Mouse (Mus musculus) heart, postnatal 36 days (tissue): ENCODE measurements at regions not wholly inside any gene's neighbourhood (a gene's known extent, or its start where the extent isn't known, plus 50 kb on each side); places are given as distances from the start of the nearest gene placed in this dataset.
"Not testable (repeated sequence)": the region's sequence is repeated elsewhere in the genome, so short reads cannot be mapped to it uniquely, and the experiment has no call there.

ENCODE experiments used
- DNase-seq, 2 experiments: peaks; one replicate each; pipeline ENCODE4 v3.0.0; 2021 to 2022
- intact Hi-C: fragments of 180-260 bp; cut with DNase I; formaldehyde crosslinking; loops from one replicate; pipeline ENCODE4 v1.15.1; 2025

GRCm38 (mm10) chr8:15670722-15671121 is 624.8 kb upstream of the BB014433 start:
- no peak for DNase-seq
- intact Hi-C loops: no loop called here

GRCm38 (mm10) chr8:15670298-15670697 is 624.4 kb upstream of the BB014433 start:
- no peak for DNase-seq
- intact Hi-C loops: no loop called here

DNA sequence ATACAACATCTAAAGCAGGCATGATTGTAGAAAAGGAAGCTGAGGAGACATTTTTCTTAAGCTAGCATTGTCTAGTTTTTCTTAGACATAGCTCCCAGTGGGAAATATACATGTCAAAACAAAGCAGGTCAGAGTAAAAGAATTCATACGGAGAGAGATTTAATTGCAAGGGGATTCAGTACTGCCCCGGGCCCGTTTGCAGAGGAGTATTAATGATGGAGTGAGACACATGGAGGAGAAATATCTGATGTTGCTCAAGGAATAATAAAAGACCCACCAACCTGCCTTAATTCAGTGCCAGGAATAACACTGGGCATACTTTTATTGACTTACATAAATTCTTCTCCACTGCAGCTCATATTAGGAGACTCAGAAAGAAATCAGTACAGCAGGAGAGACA is 623.6 kb upstream of the BB014433 start:
- intact Hi-C loops: no loop called here

DNA sequence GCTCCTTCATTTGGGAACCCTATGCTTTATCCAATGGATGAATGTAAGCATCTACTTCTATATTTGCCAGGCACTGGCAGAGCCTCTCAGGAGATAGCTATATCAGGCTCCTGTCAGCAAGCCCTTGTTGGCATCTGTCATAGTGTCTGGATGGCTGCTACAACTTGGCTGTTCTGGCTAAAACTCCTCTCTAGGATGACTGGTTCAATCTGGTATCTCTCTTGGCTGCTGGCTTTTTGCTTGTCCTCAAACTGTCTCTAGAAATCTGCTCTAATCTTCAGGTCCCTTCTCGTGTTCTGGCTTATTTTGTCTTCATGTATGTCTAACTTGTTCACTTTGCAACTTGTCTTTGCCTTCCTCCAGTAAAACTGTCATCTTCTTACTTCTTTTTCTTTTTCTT is 614.7 kb upstream of the BB014433 start:
- DNase-seq: no peak
- intact Hi-C loops: no loop called here

More for the DNA sequence above, 623.6 kb upstream of the BB014433 start:
- DNase-seq: no peak

- intact Hi-C loops: no loop called here
- no peak for DNase-seq
These were observed 589.0 kb upstream of the BB014433 start for GRCm38 (mm10) chr8:15634769-15635366.

DNA sequence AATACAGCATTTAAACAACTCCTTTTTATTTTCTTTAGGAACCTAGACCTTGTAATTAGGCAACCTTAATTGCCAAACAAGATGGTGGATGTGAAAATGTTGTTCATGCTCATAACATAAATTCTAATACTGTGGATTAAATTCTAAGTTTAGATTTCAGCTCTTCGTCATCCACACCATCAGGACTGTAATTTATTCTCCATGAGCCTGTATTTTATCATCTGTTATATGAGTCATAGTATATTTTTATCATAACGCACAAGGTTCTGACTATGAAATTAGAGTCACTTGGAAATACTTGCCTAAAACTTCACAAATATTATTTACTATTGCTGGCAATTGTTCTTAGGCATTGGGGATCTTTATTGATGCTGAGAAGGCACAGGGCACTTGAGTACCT is 582.7 kb upstream of the BB014433 start:
- intact Hi-C loops: no loop called here

GRCm38 (mm10) chr8:15623602-15624392 is 577.9 kb upstream of the BB014433 start:
- DNase-seq, intact Hi-C loops: not testable (repeated sequence)

More for the DNA sequence above, 582.7 kb upstream of the BB014433 start:
- no peak for DNase-seq

DNA sequence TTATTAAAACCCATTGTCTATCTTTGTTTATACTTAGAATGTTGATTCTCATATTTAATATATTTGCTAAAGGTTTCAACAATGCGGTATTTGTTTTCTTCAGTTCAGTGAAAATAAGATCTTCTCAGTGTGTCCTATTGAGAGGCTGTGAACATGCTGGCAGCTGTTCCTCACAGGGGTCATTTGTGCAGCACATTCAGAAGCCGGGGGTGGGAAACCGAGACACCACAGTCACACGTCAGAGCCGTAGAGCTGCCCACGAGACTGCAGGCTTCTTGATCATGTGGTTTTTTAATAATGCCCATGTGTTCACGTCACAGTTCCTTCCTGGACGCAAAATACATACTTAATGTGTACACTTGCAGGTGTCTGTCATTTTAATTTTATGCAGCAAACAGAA is 564.3 kb upstream of the BB014433 start:
- no peak for DNase-seq
- intact Hi-C loops: no loop called here

DNA sequence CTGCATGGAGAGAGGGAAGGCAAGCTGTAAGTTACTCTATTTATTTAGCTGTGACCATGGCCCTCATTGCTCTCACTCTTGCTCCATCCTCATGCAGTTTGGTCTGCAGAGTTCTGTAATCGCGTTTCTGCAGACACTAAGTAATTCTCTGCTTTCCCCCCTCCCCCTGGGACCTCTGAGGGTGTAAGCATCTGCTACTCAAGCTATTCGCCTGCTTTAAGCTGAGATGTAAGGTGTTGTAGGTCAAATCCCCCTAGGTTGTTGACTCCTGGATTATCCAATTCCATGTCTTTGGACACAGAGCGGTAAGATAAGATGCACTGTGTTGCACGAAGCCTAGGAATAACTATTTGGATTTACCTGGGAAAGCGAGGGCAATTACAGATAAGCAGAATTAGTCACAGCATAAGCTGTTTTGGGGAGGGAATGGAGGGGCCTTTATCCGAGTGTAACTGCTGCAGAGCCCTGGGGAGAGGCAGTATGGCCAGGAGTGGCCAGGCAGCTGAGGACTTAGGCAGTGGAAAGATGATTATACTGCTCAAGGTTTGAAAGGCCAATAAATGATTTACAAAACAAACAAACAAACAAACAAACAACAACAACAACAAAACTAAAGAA is 561.8 kb upstream of the BB014433 start:
- no peak for DNase-seq
- intact Hi-C loops: loop anchor here (10.0 kb wide), 1 partner anchor 717 kb away; no protein-coding TSS in a partner anchor

- peak in 1 of 2 experiments; percentile 7 for DNase-seq
- intact Hi-C loops: loop anchor here (10.0 kb wide), 1 partner anchor 723 kb away; no protein-coding TSS in a partner anchor
These were observed 555.7 kb upstream of the BB014433 start for GRCm38 (mm10) chr8:15601531-15601930.

DNA sequence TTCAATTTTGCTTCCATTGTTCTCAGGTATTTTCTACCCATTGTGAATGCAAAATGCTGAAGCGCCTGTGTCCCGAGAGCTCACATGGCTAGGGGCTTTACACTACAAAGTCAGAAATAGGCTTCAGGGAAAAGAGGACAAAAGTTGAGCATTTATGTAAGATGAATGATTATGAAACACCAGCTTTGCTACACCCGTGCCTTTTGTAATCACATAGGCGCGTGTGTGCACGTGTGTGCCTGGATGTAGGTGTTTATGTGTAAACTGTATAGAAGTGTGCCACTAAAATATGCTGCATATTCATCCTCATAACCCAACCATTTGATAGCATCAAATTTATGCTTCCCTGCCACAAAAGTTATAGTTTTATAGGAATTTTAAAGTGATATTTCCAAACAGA is 547.2 kb upstream of the BB014433 start:
- intact Hi-C loops: no loop called here
- no peak for DNase-seq

GRCm38 (mm10) chr8:15583782-15584181 is 537.9 kb upstream of the BB014433 start:
- DNase-seq: no peak
- intact Hi-C loops: no loop called here

DNA sequence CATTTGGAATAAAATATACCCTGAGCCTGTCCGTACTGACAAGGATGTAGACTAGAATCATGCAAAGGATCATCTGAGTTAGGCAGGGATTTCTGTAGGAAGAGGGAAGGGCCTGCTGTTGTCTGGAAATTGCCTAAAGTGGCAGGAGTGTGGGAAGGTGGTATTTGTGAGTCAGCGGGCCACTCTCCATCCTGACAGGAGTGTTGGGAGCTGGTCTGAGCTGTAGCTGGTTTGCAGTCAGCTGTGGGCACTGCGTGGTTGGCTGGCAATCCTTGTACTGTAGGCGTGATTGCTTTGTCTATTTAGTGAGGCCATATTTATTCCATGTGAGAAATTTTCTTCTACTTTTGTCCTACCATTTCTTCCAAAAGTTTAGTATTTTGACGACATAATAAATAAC is 524.2 kb upstream of the BB014433 start:
- intact Hi-C loops: no loop called here
- no peak for DNase-seq

DNA sequence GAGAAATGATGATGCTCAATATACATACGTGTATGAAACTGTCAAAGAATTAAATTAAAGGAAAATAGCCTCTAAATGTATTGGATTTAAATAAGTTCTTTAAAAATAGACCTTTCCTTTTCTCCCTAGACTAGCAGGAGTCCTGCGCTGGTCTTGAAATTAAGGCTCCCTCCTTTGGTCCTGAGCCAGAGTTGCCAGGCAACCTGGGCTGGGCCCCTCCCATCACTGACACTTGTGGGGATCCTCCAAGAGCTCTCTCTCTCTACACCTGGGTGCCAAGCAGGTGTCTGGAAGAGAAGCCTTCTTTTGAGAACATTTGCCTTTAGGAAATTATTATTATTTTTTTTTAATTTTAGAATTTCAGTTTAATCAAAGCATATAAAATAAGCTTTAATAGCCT is 521.9 kb upstream of the BB014433 start:
- intact Hi-C loops: no loop called here
- no peak for DNase-seq

DNA sequence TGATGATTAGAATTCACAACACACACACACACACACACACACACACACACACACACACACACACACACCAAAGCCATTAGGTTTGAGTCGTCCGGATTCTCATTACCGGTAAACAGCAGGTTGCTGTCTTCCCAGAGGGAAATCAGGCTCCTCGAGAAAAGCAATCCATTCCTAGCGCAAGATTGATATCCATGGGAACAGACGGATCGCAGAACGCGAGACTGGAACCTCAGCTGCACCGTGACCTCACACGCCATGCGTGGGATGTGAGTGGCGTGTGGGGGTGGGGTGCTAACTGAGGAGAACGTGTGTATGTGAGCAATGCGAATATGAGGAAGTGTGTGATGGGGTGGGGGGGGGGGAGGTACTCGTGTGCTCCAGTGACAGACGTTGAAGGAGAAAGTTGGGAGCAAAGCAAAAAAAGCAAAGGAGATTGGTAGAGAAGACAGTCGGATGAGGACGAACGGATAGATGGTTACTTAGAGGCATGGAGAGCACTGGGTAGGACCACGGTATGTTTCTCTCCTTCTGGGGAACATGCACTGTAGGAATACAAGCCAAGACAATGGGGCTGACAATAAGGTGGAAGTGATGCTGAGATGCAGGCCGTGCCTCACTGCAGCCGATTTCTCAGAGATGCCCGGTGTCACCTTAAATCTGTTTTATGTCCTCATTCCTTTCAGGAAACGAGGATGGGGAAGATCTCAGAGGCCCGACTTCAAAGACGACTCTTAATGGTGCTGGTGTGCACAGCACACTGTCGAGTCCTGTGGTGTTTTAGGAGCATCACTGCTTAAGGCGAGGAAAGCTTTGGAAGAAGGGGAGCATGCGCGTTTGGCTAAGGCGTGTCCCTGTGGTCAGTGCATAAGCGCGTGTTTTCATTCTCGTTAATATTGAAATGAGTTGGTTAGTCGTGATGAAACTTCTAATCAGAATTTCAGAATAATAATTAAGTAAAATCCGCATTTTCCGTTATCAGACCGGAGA is 516.7 kb upstream of the BB014433 start:
- no peak for DNase-seq
- intact Hi-C loops: no loop called here

DNA sequence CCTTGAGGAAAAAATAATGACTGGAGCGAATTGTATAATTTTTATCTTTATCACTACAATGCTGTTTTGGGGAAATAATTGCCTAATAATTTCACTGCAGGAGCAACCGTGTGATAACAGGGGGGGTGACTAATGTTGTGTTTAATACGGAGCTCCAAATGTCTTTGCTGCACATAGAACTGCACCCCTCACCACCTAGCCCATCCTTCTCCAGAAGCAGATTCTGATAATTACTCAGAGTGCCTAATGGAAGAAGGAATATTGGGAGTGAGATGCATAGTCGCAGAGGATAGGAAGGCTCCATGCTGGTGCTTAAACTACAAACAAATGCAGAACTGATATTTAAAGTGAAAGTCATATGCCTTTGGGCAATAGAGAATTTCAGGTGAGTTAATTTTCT is 486.1 kb upstream of the BB014433 start:
- no peak for DNase-seq
- intact Hi-C loops: no loop called here

DNA sequence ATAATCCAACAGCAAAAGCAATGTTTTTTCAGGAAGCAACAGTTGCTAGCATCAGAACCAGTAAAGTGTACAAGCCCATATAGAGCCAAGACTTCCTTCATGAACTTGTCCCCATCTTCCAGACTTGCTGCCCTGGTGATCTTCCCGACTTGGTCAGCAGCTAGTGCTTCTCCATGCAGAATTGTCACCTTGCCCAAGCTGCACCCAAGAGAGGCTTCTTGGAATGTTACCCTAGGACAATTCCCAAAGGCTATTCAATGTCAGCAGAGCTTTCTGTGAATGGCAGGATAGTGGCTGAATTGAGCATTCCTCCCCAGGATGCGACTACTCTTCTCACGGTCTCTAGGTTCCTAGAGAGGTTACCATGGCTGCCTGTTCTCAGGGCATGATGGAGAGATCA is 479.6 kb upstream of the BB014433 start:
- no peak for DNase-seq
- intact Hi-C loops: no loop called here

DNA sequence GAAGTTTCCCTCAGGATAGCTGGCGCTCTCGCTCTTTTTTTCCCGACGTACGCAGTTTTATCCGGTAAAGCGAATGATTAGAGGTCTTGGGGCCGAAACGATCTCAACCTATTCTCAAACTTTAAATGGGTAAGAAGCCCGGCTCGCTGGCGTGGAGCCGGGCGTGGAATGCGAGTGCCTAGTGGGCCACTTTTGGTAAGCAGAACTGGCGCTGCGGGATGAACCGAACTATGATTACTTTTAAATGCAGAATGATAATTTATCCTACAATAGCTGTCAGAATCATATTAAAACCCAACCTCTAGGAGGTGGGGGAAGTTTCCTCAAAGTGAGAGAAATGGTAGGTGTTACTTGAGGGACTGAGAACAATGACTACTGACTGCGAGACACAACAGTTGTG is 474.0 kb upstream of the BB014433 start:
- peak; percentile 28 to 90 for DNase-seq
- intact Hi-C loops: not testable (repeated sequence)

DNA sequence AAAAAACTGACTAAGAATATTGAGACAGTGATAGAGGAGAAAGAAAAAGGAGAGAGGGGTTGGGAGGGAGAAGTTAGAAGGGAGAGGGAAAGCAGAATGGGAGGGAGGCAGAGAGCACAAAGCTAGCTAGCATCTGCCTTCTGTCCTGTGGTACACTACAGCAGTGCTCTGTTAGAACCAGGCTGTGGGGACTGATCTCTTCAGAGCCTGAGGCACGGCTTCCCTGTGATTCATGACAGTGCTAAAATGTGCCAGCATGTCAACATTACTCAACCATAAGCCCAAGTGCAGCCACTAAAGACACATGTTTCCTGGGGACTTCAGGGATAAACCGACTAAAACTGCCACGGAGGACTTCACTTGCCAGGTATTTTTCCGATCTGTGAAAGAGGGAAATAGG is 455.1 kb upstream of the BB014433 start:
- intact Hi-C loops: no loop called here
- no peak for DNase-seq

DNA sequence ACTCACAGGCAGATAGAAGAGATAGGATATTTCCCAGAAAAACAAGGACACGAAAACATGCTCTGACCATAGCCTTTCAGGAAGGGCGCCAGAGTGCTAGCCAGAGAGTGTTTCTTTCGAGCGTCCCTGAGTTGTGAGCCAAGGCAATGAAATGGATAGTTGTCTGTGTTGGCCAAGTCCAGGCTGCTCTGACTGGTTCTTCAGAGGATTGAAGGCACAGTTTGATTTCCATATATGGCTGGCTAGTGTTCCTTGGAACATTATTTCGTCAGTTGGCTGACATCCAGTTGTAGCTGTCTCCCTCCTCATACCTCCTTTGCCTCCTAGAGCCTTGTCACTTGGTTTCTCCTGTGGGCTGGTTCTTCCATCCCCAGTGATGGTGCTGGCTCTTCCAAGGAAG is 451.7 kb upstream of the BB014433 start:
- intact Hi-C loops: no loop called here

DNA sequence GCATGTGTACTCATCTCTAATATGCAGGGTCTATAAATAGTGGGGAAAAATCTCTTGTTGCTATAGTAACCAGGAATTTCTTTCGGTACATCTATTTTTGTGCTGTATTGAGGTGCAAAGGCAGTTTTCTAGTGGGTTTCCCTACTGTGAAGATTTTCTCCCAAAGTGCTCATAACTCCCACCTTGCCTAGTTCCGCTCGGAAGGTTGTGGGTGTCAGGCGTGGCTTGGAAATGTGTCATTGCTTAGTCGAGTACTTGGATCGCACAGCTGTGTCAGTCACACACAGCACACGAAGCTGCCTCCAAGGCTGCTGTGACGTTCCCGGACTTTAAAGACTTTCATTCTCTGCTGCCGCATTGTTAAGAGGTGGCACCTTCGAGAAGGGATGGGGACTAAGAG is 450.4 kb upstream of the BB014433 start:
- intact Hi-C loops: no loop called here
- no peak for DNase-seq

More for the DNA sequence above, 451.7 kb upstream of the BB014433 start:
- no peak for DNase-seq
